Mouse (Mus musculus) liver, postnatal 0 days (tissue): Measurements from ENCODE around the gene Qdpr.

Experiments
- CTCF ChIP-seq: sonication (generic); IDR thresholded peaks from 2 replicates; pipeline ENCODE4 v1.5.1; 2016; ENCODE audit warnings: antibody characterized with exemption, low read depth
- EP300 ChIP-seq: IDR thresholded peaks from 2 replicates; pipeline ENCODE4 v1.6.1; 2016; ENCODE audit warnings: antibody characterized with exemption, low read depth, mild to moderate bottlenecking

- no peak for TF ChIP-seq CTCF
- no peak for TF ChIP-seq EP300
Measured at GRCm38 (mm10) chr5:45438301-45438700, 11.7 kb downstream of the Qdpr start.
